In genomic region chr11:88524790-88525575, GRCm38 (mm10) we compare ENCODE assay signal across 8 mouse cellular contexts.
DNase-seq lines count a peak whose midpoint lies in the region; ATAC-seq and TF ChIP-seq lines count a peak whose summit lies in the region.

No protein-coding gene starts in this region.

- H3K4me2 ChIP-seq in forebrain, postnatal 0 days (ENCODE audit: low read depth): no peak overlapping the region
- no peak overlapping the region for H3K4me2 ChIP-seq in hindbrain, embryonic 13.5 days
- no peak overlapping the region for H3K4me2 ChIP-seq in liver, postnatal 0 days (ENCODE audit: low read depth, low read length)

- peaks cover 38% of the 10 kb centered on the region for H3K4me1 ChIP-seq in spleen, adult 2 months (ENCODE audit: control insufficient read depth, insufficient read depth, insufficient read length)
- H3K4me1 ChIP-seq in forebrain, postnatal 0 days (ENCODE audit: insufficient read depth): peaks cover 17% of the 10 kb centered on the region
- peaks cover 98% of the 10 kb centered on the region for H3K4me1 ChIP-seq in hindbrain, embryonic 13.5 days (replicated peaks)
- peaks cover 34% of the 10 kb centered on the region for H3K4me1 ChIP-seq in liver, postnatal 0 days (ENCODE audit: insufficient read depth)
- H3K4me1 ChIP-seq in small intestine, adult 2 months (ENCODE audit: control insufficient read depth, insufficient read depth, insufficient read length, low read length): peaks cover 4% of the 10 kb centered on the region

- H3K27me3 ChIP-seq in spleen, adult 2 months (ENCODE audit: control insufficient read depth, insufficient read depth, low read length): no peaks in the 10 kb centered on the region
- H3K27me3 ChIP-seq in forebrain, postnatal 0 days (ENCODE audit: insufficient read depth, low read length): no peaks in the 10 kb centered on the region
- H3K27me3 ChIP-seq in hindbrain, embryonic 13.5 days: no peaks in the 10 kb centered on the region
- no peaks in the 10 kb centered on the region for H3K27me3 ChIP-seq in liver, postnatal 0 days (ENCODE audit: insufficient read depth, low read length)
- H3K27me3 ChIP-seq in small intestine, adult 2 months (ENCODE audit: control insufficient read depth, insufficient read depth, low read length): no peaks in the 10 kb centered on the region

- 52% methylated on average over 10 of the region's 10 CpGs for WGBS in spleen, adult 2 months
- 16% methylated on average over 10 of the region's 10 CpGs for WGBS in forebrain, postnatal 0 days
- WGBS in hindbrain, embryonic 13.5 days: 23% methylated on average over 10 of the region's 10 CpGs
- 39% methylated on average over 10 of the region's 10 CpGs for WGBS in liver, postnatal 0 days (ENCODE audit: insufficient replicate concordance)
- 64% methylated on average over 10 of the region's 10 CpGs for WGBS in small intestine, adult 2 months

- no peaks in the 10 kb centered on the region for H3K9me3 ChIP-seq in forebrain, postnatal 0 days (ENCODE audit: low read length)
- no peaks in the 10 kb centered on the region for H3K9me3 ChIP-seq in hindbrain, embryonic 13.5 days
- no peaks in the 10 kb centered on the region for H3K9me3 ChIP-seq in liver, postnatal 0 days (ENCODE audit: low read length)

- H3K9ac ChIP-seq in forebrain, postnatal 0 days: no peak overlapping the region
- peak overlapping the region; percentile 25; the same call in 1 of the 2 replicates for H3K9ac ChIP-seq in hindbrain, embryonic 13.5 days
- no peak overlapping the region for H3K9ac ChIP-seq in liver, postnatal 0 days (replicated peaks)

- ATAC-seq in forebrain, postnatal 0 days: peak; percentile 62
- ATAC-seq in hindbrain, embryonic 13.5 days (ENCODE audit: low FRiP score): peak; percentile 52
- no peak for ATAC-seq in liver, postnatal 0 days

- H3K36me3 ChIP-seq in spleen, adult 2 months (ENCODE audit: control insufficient read depth, insufficient read depth, low read length): no peaks in the 10 kb centered on the region
- no peaks in the 10 kb centered on the region for H3K36me3 ChIP-seq in forebrain, postnatal 0 days (ENCODE audit: insufficient read depth)
- no peaks in the 10 kb centered on the region for H3K36me3 ChIP-seq in hindbrain, embryonic 13.5 days
- no peaks in the 10 kb centered on the region for H3K36me3 ChIP-seq in liver, postnatal 0 days (replicated peaks; ENCODE audit: insufficient read depth, low read length)
- H3K36me3 ChIP-seq in small intestine, adult 2 months (ENCODE audit: control insufficient read depth, insufficient read depth, low read length): no peaks in the 10 kb centered on the region

- DNase-seq in spleen, adult 2 months (ENCODE audit: low read depth in 1 of 2, low spot score in 2 of 2): no peak
- no peak for DNase-seq in spleen, postnatal 36 days (ENCODE audit: low spot score in 2 of 2)
- DNase-seq in forebrain, postnatal 0 days: peak; percentile 59
- DNase-seq in liver, postnatal 0 days: no peak
- DNase-seq in urinary bladder, postnatal 10 days (ENCODE audit: low spot score): no peak
- DNase-seq in thymus, postnatal 36 days: no peak

- no peak for TF ChIP-seq POLR2A in spleen, adult 2 months (IDR thresholded peaks at IDR 0.05; ENCODE audit: low read depth, low read length)
- TF ChIP-seq POLR2A in small intestine, adult 2 months (IDR thresholded peaks at IDR 0.05; ENCODE audit: low read depth, low read length): no peak

- TF ChIP-seq CTCF in spleen, adult 2 months (IDR thresholded peaks at IDR 0.05; ENCODE audit: extremely low read depth, insufficient read depth, insufficient read length, insufficient replicate concordance): no peak
- TF ChIP-seq CTCF in forebrain, postnatal 0 days (IDR thresholded peaks at IDR 0.05; ENCODE audit: low read depth): no peak
- no peak for TF ChIP-seq CTCF in liver, postnatal 0 days (IDR thresholded peaks at IDR 0.05; ENCODE audit: low read depth)
- TF ChIP-seq CTCF in small intestine, adult 2 months (IDR thresholded peaks at IDR 0.05; ENCODE audit: extremely low read depth, insufficient read length, insufficient replicate concordance, low read depth, low read length): no peak

- TF ChIP-seq EP300 in liver, postnatal 0 days (IDR thresholded peaks at IDR 0.05; ENCODE audit: low read depth): no peak

- no peak overlapping the region for H3K4me3 ChIP-seq in spleen, adult 2 months (ENCODE audit: extremely low read depth, insufficient read depth, insufficient read length)
- H3K4me3 ChIP-seq in forebrain, postnatal 0 days (ENCODE audit: low read depth, low read length): no peak overlapping the region
- H3K4me3 ChIP-seq in hindbrain, embryonic 13.5 days: no peak overlapping the region
- H3K4me3 ChIP-seq in liver, postnatal 0 days (ENCODE audit: low read depth, low read length): no peak overlapping the region
- no peak overlapping the region for H3K4me3 ChIP-seq in small intestine, adult 2 months (ENCODE audit: low read depth, low read length)

- 0 out of 2 replicates have a peak overlapping the region, but pooled peaks have one; percentile 15 for H3K27ac ChIP-seq in spleen, adult 2 months (ENCODE audit: insufficient read depth, low read length)
- H3K27ac ChIP-seq in forebrain, postnatal 0 days (ENCODE audit: low read depth, low read length): peak overlapping the region; percentile 37
- peak overlapping the region; percentile 89 for H3K27ac ChIP-seq in hindbrain, embryonic 13.5 days
- H3K27ac ChIP-seq in liver, postnatal 0 days (ENCODE audit: low read depth): 0 out of 2 replicates have a peak overlapping the region, but pooled peaks have one; percentile 16
- peak overlapping the region; percentile 33; the same call in 1 of the 2 replicates for H3K27ac ChIP-seq in small intestine, adult 2 months (ENCODE audit: insufficient read depth, low read depth, low read length)

Comparison
In these comparisons a context has a peak if more than half of its experiments do, and no peak if none do; other contexts are left out.
1. H3K27ac ChIP-seq: peak in every context shown above with its lines; median percentile 89 in hindbrain, embryonic 13.5 days; 37 in forebrain, postnatal 0 days; 33 in small intestine, adult 2 months; 16 in liver, postnatal 0 days; 15 in spleen, adult 2 months.